Mouse (Mus musculus) CD8-positive naive resting alpha-beta T cell, adult 2 months (primary cell): ENCODE data around the gene Cep135.

Experiments used
- DNase-seq, 2 experiments: peaks; one replicate each; pipeline ENCODE4 v3.0.0; 2022; ENCODE audit warnings: low read depth in 2 of 2, low spot score in 2 of 2

Gene Cep135

GRCm38 (mm10) chr5:76588551-76589283, at the start of gene Cep135:
Gene Cep135 (plus strand): TSS chr5:76588698.
- DNase-seq, result peak; percentile 65 to 67

DNA sequence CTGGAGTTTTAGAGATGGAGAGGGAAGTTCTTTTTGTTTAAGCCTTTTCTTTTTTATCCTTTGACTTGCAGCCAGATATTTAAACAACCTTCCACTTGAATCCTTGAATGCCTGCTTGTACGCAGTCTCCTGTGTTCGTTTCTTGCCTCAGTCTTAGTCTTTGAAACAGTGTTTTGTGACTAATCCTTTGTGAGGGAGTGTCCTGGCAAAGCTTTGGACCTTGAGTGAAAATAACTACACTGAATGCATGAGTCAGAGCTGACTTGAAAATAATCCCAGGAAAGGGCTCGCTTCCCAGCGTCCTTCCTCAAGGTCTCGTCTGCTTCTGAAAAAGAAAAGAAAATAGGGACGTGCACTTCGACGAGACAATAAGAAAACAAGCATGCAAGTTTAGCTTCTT, 48.3 kb upstream of the Cep135 start:
- no peak for DNase-seq

- no peak for DNase-seq
These were observed 47.7 kb upstream of the Cep135 start for GRCm38 (mm10) chr5:76540842-76541241.

DNA sequence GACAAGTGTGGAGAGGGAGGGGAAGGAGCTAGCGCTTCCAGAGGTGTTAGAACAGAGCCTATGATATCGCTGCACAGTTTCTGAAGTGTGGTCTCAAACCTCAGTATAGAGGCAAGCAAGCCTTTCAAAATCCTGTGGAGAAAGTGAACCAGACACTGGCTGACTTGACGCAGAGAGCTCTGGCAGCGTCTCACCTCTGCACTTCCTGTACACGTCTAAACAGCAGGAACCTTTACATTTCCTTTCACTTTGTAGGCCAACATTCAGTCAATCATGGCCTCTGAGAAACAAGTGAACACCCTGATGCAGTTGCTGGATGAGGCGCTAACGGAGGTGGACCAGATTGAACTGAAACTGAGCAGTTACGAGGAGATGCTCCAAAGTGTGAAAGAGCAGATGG, 45.3 kb upstream of the Cep135 start:
- peak; percentile 10 to 28 for DNase-seq

DNA sequence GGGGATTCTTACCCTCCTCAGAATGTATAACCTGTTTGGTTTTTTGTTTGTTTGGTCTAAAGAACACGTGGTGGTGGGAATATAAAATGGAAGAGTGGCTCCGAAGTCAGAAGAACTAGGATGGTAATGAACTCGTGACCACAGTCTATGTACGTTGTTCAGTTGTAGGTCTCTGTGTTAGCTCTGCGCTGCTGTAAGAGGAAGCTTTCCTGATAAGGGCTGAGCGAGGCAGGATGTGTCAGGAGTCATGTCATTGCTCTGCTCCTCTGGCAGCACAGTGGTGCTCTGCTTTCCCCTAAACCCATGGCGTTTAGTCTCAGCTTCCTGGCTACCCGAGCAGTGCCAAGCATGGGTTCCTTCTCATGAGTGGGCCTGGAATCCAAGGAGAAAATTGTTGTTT, 38.1 kb upstream of the Cep135 start:
- DNase-seq, result no peak

DNA sequence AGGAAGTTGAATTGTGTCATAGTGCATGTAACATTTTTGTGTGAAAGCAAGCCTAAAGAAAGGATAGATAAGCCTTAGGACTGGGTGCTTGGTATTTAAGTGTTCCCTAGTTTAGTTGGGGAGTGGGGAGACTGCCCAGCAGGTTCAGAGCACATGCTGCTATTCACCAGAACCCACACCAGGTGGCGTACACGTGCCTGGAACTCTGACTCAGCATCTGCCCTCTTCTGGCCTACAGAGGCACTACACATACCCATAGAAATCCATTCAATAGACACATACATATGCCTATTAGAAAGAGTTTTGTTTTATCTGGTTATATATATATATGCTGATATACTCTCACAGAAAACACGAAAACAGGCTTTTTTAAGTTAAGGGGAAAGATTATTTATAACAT, 23.2 kb upstream of the Cep135 start:
- peak; percentile 71 to 79 for DNase-seq

GRCm38 (mm10) chr5:76574251-76574650, 14.2 kb upstream of the Cep135 start:
- DNase-seq, result no peak

- no peak for DNase-seq
These were observed 11.5 kb upstream of the Cep135 start for GRCm38 (mm10) chr5:76577026-76577425.

- no peak for DNase-seq
These were observed 3.1 kb upstream of the Cep135 start for GRCm38 (mm10) chr5:76585378-76585777.

- DNase-seq, result no peak
These were observed 813 bp downstream of the Cep135 start for GRCm38 (mm10) chr5:76589311-76589710.

GRCm38 (mm10) chr5:76590009-76590408, 1.5 kb downstream of the Cep135 start:
- no peak for DNase-seq

GRCm38 (mm10) chr5:76591885-76592284, 3.4 kb downstream of the Cep135 start:
- DNase-seq, result no peak

- DNase-seq, result no peak
These were observed 21.3 kb downstream of the Cep135 start for GRCm38 (mm10) chr5:76609702-76610370.

- DNase-seq, result no peak
These were observed 24.5 kb downstream of the Cep135 start for GRCm38 (mm10) chr5:76612867-76613499.

GRCm38 (mm10) chr5:76615276-76615675, 26.8 kb downstream of the Cep135 start:
- no peak for DNase-seq

GRCm38 (mm10) chr5:76616196-76616747, 27.8 kb downstream of the Cep135 start:
- DNase-seq, result no peak

DNA sequence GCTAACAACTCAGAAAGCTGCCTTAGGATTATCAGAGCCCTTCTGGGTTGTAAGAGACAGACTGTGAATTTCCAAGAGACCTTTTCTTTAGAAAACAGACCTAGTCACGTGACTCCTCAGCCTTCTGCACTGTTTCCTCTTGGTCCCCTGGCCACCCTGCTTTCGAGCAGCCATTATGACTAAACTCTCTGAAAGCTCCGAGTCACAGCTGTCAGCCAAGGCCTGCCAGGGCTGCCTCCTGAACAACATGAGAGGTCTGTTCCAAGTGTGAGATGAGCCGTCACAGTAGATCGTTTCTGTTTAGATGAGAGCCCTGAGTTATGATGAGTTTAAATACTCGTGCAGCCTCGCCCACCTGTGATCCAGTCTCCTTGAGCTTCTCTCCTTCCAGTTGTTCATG, 30.3 kb downstream of the Cep135 start:
- no peak for DNase-seq

GRCm38 (mm10) chr5:76623759-76624158, 35.3 kb downstream of the Cep135 start:
- no peak for DNase-seq

GRCm38 (mm10) chr5:76627770-76628169, 39.3 kb downstream of the Cep135 start:
- no peak for DNase-seq

GRCm38 (mm10) chr5:76634012-76634411, 45.5 kb downstream of the Cep135 start:
- DNase-seq, result no peak

DNA sequence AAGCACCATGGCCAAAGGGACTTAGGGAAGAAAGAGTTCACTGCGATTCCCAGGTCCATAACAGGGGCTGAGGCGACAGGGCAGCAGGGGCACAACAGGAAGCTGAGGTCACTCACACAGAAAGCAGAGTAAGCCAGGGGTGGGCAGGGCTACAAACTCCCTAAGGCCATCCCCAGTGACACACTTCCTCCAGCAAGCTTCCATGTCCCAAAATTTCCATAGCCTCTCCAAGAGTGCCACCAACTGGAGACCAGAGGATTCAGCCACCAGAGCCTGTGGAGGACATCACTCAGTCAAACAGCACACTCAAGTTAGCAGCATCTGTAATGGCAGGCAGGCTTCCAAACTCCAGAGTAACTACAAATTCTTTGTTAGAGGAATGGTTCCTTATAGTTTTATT, 47.1 kb downstream of the Cep135 start:
- DNase-seq, result no peak

DNA sequence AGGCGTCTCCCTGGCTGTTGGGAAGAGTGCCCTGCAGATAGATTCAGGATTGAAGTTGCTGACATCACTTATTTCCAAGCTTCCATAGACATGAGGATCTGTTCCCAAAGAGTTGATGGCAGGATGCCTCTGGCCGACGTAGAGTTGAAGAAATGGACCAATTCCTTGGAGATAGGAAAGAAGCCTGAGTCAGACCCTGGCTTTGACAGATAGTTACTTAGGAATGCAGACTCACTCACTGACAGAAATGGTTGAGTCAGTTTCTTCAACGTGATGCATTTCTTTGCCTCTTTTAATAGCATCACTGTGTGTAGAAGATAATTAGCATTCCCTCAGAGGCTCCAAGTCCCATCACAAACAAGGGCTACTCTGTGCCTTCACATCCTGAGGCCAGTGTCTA, 53.6 kb downstream of the Cep135 start:
- DNase-seq, result no peak
